Mouse (Mus musculus) layer of hippocampus, postnatal 36 days (tissue): ENCODE measurements around the gene Zfp180. TPM values are rescaled to one million over a fixed set of nuclear protein-coding genes. Genes with fewer than 3 reads are reported as not detected.
"Not testable (repeated sequence)": the region's sequence is repeated elsewhere in the genome, so short reads cannot be mapped to it uniquely, and the experiment has no call there.

Experiments
- DNase-seq, 2 experiments: peaks; one replicate each; pipeline ENCODE4 v3.0.0; 2022
- total RNA-seq, 2 experiments: library from RNA; stranded (reverse); gene quantifications; 2 replicates each; pipeline ENCODE4 v1.2.3; 2021

The Zfp180 gene
- 10 to 100 TPM; 43.3 to 44.5 TPM for total RNA-seq

- DNase-seq, result peak; percentile 92 to 95
Measured at GRCm38 (mm10) chr7:24081634-24082431, at the start of gene Zfp180. Zfp180 (plus strand) TSS chr7:24081924.

DNA sequence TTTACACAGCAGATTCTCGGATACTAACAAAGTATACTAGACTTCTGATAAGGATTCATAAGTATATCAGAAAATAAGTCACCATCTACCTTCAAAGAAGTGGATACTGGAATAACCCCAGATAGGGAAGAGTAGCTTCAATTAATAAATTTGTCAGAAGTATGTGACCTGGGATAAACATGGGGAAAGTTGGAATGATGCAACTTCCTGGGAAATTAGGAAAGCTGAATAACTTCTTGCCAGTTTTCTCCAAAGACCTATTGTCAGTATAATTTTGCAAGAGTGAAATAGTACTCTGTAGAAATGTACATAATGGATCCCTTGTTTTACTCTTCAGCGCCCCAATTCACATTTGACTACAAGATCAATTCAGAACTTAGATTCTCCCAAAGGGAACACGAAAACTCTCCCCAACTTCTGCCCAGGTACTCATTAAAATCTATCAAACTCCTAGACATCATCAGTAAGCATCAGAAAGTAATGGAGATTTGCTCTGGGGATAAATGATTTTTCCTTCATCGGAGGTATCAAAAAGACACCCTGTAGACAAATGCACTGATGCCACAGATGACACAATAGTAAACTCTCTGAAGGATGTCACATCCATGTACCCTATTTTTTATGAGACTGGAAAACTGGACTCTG lies 28.9 kb upstream of the Zfp180 start, which contains the start of gene Vmn1r183:
Gene Vmn1r183, plus strand, starts transcription at position 595 of the 645 bp plus-strand sequence.
- DNase-seq, result no peak

DNA sequence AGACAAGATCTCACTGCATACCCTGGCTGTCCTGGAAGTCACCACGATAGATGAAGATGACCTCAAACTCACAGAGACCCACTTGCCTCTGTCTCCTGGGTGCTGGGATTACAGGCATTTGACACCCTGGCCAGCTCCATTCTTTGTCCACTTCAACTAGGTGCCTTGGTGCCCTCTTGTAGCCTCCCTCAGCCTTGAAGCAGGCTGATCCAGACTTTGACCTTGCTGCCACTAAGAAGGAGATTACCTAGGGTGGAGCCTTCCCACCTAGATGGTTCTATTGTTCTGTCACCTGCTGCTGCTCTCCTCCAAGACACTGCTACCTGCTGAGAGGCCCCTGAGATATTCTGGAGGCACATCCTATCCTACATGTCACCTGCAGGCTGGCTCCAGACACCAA lies 7.3 kb upstream of the Zfp180 start:
- DNase-seq, result not testable (repeated sequence)

GRCm38 (mm10) chr7:24082457-24083235 lies 922 bp downstream of the Zfp180 start:
- DNase-seq, result no peak

GRCm38 (mm10) chr7:24086871-24087270 lies 5.1 kb downstream of the Zfp180 start:
- DNase-seq, result no peak

DNA sequence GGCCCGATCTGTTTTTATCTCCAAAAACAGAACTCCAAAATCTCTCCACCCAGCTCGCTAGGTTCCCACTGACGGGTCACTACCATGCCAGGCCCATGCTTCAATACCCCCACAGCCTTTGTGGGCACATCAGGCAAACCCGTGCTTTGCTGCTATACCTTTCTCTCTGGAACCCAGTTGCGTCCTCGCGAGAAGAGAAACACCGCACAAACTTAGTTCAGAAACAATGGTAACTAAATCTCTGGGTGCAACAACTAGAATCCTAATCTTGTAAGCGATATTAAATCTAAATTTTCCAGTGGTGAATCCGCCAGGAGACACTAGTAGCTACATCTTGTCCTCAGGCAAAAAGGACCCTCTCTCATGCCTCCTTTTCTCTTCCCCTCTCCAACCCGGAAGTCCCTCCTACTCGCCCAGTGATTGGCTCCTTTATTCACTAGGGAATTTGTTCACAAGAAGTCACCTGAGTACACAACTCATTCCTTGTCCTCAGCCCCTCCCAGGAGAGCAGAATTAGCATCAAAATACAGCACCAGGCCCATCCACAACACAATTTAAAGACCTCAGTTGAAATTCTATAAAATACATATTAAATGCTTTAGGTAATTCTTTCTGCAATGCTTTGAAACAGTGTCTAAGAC lies 5.9 kb downstream of the Zfp180 start:
- DNase-seq, result no peak

DNA sequence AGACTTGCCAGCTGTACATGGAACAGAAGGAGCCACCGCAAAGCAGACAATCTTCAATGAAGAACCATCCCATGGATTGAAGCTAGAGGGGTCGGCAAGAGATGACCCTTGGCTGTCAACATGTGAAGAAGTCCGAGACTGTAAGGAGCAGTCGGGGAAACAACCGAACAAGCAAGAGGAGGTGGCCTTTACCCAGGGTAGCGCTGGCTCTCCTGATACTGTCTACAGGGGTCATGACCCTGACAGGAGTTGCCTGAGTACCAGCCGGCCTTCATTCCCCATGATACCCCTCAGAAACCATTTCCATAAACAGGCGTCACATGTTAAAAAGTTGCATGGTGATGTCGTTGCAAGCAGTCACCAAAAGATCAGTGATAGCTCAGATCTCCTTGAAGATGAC lies 22.7 kb downstream of the Zfp180 start:
- DNase-seq, result no peak

- DNase-seq, result no peak
Measured at GRCm38 (mm10) chr7:24105144-24105703, 23.5 kb downstream of the Zfp180 start.

- DNase-seq, result no peak
Measured at GRCm38 (mm10) chr7:24110839-24111238, 29.1 kb downstream of the Zfp180 start.

- DNase-seq, result no peak
Measured at GRCm38 (mm10) chr7:24111772-24112155, 30.0 kb downstream of the Zfp180 start.

DNA sequence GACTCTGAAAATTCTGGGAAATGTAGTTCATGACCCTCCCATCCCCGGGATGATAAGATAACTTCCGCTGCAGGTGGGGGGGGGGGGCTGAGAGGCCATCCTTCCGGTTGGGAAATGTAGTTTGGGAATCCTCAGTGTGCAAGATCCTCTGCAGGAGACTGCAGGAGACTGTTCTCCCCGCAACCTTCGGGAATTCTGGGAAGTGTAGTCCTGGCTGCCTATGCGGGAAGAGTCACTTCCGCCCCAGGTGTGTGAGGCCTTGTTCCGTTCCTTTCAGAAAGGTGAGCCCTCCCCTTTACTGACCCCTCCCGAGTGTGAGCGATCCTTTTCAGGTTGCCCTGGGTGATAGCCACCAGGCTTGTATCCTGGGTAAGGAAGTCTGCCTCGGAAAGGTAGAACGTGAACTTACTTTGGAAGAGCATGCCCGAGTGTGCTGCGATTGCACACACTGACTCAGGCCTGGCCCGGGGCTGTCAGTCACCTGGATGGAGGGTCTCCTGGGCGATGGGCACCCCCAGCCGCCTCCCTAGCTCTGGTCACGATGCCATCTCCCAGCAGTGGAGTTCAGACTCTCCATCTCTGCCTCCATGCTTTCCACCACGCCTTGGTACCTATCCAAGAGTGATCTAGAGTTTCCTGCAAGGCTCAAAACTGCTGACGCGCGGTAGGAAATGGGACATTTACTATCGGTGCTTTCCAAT lies 30.6 kb downstream of the Zfp180 start, which contains the start of gene Zfp112:
Gene Zfp112, plus strand, starts transcription at position 159 of the 701 bp plus-strand sequence.
- DNase-seq, result peak; percentile 81 to 84

DNA sequence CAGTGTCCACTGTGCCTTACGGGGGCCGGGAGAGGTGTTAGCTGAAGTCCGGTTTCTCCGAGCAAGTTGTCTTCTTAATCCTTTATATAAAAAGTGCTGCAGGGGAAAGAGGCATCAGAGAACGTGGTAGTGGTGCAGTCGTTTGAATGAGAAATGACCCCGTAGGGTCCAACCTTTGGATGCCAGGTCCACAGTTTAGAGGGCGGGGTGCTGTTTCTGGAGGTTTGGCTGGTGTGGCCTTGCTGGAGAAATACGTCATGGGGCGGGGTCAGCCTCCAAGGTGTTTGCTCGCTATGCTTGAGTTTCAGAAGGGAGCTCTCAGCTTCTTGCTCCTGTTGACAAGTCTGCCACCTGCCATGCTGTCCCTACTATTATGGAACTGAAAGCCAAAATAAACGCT lies 31.3 kb downstream of the Zfp180 start:
- peak in 1 of 2 experiments; percentile 10 for DNase-seq

GRCm38 (mm10) chr7:24116655-24117054 lies 34.9 kb downstream of the Zfp180 start:
- DNase-seq, result no peak

DNA sequence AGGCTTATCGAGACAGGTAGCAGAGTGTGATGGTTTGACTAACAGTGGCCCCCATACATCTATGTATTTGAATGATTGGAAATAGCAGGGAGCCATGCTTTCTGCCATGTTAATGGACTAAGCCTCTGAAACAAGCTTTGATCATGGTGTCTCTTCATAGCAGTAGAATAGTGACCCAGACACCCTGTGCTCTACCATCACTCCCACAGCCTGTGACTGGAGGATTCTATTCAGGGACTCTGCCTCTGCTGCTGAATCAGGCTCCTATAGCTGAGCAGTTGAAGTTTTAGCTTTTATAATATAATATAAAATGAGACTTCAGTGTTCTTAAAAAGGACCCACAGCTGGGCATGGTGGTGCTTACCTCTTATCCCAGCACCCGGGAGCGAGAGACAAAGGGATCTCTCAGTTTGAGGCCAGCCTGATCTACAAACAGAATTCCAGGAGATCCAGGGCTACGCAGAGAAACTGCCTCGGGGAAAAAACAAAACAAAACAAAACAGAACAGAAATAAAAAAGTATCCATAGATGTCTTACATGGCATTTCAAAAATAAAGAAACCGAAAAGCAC lies 51.8 kb downstream of the Zfp180 start:
- no peak for DNase-seq

DNA sequence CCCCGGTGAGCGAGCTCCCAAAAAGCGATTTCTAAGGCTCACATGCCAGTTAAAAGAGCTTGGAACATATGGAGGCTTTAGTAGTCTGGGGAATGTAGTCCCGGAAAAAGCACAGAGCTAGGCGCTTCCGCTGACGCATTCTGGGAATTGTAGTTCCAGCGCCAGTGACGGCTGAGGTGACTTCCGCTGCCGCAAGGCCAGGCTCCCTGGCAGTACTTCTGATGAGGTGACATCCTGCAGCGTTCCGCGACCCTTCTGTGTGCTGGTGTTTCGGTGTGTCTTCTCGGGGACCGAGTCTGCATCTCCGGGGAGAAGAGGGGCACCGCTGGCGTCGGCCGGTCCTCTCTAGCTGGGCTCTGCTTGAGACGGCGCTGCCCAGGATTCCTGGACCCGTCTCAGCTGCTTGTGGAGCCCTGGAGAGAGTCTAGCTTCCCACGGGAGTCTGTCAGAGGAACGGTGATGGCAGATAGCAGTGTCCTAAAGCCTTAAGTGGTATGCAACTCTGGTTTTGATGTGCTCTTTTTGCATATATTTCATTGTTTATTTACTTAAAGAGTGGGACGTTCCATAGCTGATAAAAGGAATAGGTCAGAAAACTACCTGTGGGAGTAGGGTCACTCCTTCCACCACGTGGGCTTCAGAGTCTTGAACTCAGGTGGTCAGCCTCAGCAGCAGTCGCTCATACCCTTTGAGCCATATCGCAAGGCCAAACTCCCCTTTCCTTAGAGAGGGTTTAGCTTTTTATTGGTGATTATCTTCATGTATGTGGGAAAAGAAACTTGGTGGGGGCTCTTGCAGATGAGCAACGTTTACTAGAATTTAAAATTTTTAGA lies 52.5 kb downstream of the Zfp180 start, which contains the start of gene Zfp235:
Gene Zfp235, plus strand, starts transcription at position 174 of the 833 bp plus-strand sequence.
- peak; percentile 91 to 92 for DNase-seq

DNA sequence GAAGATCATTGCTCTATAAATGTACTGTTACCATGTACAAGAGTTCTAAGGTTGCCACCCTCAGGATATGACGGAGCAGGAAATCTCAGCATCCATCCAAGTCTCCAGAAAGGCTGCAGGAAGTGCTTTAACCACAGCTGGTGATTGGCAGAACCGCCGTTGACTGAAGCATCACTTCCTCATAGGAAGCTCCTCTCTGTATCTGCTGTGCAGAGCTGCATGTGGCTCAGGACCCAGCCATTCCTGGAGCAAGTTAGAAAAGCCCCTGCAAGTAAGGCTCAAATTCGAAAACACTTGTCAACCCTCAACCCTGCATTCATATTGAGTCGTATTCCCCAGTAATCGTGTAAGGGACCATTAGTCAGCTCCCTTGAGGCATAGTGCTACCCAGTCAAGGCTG lies 60.8 kb downstream of the Zfp180 start:
- no peak for DNase-seq

GRCm38 (mm10) chr7:24153272-24153671 lies 71.5 kb downstream of the Zfp180 start:
- no peak for DNase-seq
